Comparison of ENCODE assay signal across 21 mouse cellular contexts in the genomic region with DNA sequence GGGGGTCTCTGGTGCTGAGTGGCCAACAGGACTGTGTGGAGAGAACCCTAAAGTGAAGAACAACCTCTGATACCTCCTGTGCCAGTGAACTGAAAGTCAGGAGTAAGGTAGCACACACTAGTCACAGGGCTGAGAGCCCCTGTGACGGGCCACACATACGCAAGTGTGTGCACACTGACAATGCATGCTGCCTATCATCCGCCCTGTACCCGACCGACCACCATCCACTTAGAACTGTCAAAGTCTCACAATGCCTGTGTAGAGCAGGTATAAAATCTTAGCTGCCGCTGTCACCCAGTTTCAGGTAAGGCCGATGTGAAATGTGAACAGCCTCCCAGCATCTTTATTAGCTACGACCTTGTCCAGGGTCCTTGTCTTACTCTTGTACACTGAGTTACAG. TPM values are rescaled to one million over a fixed set of nuclear protein-coding genes. Genes with fewer than 3 reads are reported as not detected.
A peak's percentile ranks its signal among the peaks of the same experiment; 100 is the strongest.
DNase-seq lines count a peak whose midpoint lies in the region; ATAC-seq lines count a peak whose summit lies in the region.
"Had no signal": no experiment of that assay in that cellular context is flagged by ENCODE, and none has a peak within 500 bp of the region (broad histone marks: within the 10 kb centered on the region; RNA-seq: fewer than 3 reads in every experiment).

No protein-coding gene starts in this region.

- no peaks in the 10 kb centered on the region for H3K36me3 ChIP-seq in heart, embryonic 10.5 days
- H3K36me3 ChIP-seq in intestine, embryonic 14.5 days (ENCODE audit: control insufficient read depth, insufficient read depth, low read length), result no peaks in the 10 kb centered on the region
- H3K36me3 ChIP-seq in intestine, embryonic 15.5 days, result no peaks in the 10 kb centered on the region
- H3K36me3 ChIP-seq in midbrain, embryonic 10.5 days, result no peaks in the 10 kb centered on the region
- no peaks in the 10 kb centered on the region for H3K36me3 ChIP-seq in midbrain, embryonic 15.5 days (replicated peaks)
- H3K36me3 ChIP-seq: G1E had no signal

- WGBS in heart, embryonic 10.5 days, result 69% methylated on average over 8 of the region's 8 CpGs
- WGBS in intestine, embryonic 14.5 days, result 93% methylated on average over 8 of the region's 8 CpGs
- 88% methylated on average over 8 of the region's 8 CpGs for WGBS in intestine, embryonic 15.5 days
- 94% methylated on average over 8 of the region's 8 CpGs for WGBS in midbrain, embryonic 10.5 days
- 93% methylated on average over 8 of the region's 8 CpGs for WGBS in midbrain, embryonic 15.5 days

- H3K27ac ChIP-seq in heart, embryonic 10.5 days, result no peak overlapping the region
- no peak overlapping the region for H3K27ac ChIP-seq in intestine, embryonic 14.5 days (ENCODE audit: low read depth)
- H3K27ac ChIP-seq in intestine, embryonic 15.5 days, result no peak overlapping the region
- H3K27ac ChIP-seq in midbrain, embryonic 10.5 days (replicated peaks), result no peak overlapping the region
- H3K27ac ChIP-seq in midbrain, embryonic 15.5 days, result no peak overlapping the region

- no peak overlapping the region for H3K4me3 ChIP-seq in heart, embryonic 10.5 days
- H3K4me3 ChIP-seq in intestine, embryonic 14.5 days (ENCODE audit: low read depth, low read length), result no peak overlapping the region
- no peak overlapping the region for H3K4me3 ChIP-seq in intestine, embryonic 15.5 days (replicated peaks)
- H3K4me3 ChIP-seq in midbrain, embryonic 10.5 days, result no peak overlapping the region
- no peak overlapping the region for H3K4me3 ChIP-seq in midbrain, embryonic 15.5 days

- peaks cover 60% of the 10 kb centered on the region for H3K4me1 ChIP-seq in heart, embryonic 10.5 days
- H3K4me1 ChIP-seq in intestine, embryonic 14.5 days (replicated peaks; ENCODE audit: control insufficient read depth, insufficient read depth, low read length), result no peaks in the 10 kb centered on the region
- 0 out of 2 replicates have a peak, but pooled peaks cover 5% of the 10 kb centered on the region for H3K4me1 ChIP-seq in intestine, embryonic 15.5 days (replicated peaks)
- H3K4me1 ChIP-seq in midbrain, embryonic 10.5 days, result peaks cover 7% of the 10 kb centered on the region; the same call in 1 of the 2 replicates
- no peaks in the 10 kb centered on the region for H3K4me1 ChIP-seq in midbrain, embryonic 15.5 days

- ATAC-seq in intestine, embryonic 14.5 days (replicated peaks; ENCODE audit: low FRiP score, low TSS enrichment, low read depth), result no peak
- ATAC-seq in intestine, embryonic 15.5 days, result no peak
- no peak for ATAC-seq in midbrain, embryonic 15.5 days (replicated peaks)
- ATAC-seq: activated CD4-positive, CD25-positive, alpha-beta regulatory T cell, adult 4 months; CD4-positive, CD25-positive, alpha-beta regulatory T cell, adult 4 months; Patski had no signal

- no peaks in the 10 kb centered on the region for H3K9me3 ChIP-seq in heart, embryonic 10.5 days
- H3K9me3 ChIP-seq in intestine, embryonic 14.5 days (ENCODE audit: control insufficient read depth, low read length), result no peaks in the 10 kb centered on the region
- H3K9me3 ChIP-seq in intestine, embryonic 15.5 days, result no peaks in the 10 kb centered on the region
- no peaks in the 10 kb centered on the region for H3K9me3 ChIP-seq in midbrain, embryonic 10.5 days (replicated peaks)
- H3K9me3 ChIP-seq in midbrain, embryonic 15.5 days, result no peaks in the 10 kb centered on the region
- H3K9me3 ChIP-seq: G1E had no signal

- H3K27me3 ChIP-seq in heart, embryonic 10.5 days (ENCODE audit: insufficient read depth, poor library complexity, severe bottlenecking), result peaks cover 13% of the 10 kb centered on the region; the same call in 1 of the 2 replicates
- no peaks in the 10 kb centered on the region for H3K27me3 ChIP-seq in intestine, embryonic 14.5 days (replicated peaks; ENCODE audit: control insufficient read depth, insufficient read depth, low read length)
- no peaks in the 10 kb centered on the region for H3K27me3 ChIP-seq in intestine, embryonic 15.5 days (replicated peaks)
- H3K27me3 ChIP-seq in midbrain, embryonic 10.5 days (ENCODE audit: low read depth, poor library complexity, severe bottlenecking), result peaks cover 19% of the 10 kb centered on the region; the same call in 1 of the 2 replicates
- peaks cover 6% of the 10 kb centered on the region; the same call in 1 of the 2 replicates for H3K27me3 ChIP-seq in midbrain, embryonic 15.5 days (replicated peaks)
- H3K27me3 ChIP-seq: Patski had no signal

- H3K9ac ChIP-seq in intestine, embryonic 14.5 days (ENCODE audit: low read length), result no peak overlapping the region
- H3K9ac ChIP-seq in intestine, embryonic 15.5 days, result no peak overlapping the region
- H3K9ac ChIP-seq in midbrain, embryonic 15.5 days, result no peak overlapping the region

- peak; percentile 53 for DNase-seq in heart, adult 11 months
- no peak for DNase-seq in heart, postnatal 4 days
- peak; percentile 74 for DNase-seq in heart, embryonic 10.5 days (ENCODE audit: low spot score)
- no peak for DNase-seq in heart, adult 18-20 months
- DNase-seq in intestine, embryonic 14.5 days (ENCODE audit: low spot score), result peak; percentile 45
- DNase-seq in midbrain, embryonic 10.5 days (ENCODE audit: low spot score), result peak; percentile 6
- DNase-seq: adrenal gland, adult 2 months; adrenal gland, adult 8-10 months; adrenal gland, postnatal 10 days; adrenal gland, postnatal 14 days; adrenal gland, postnatal 25 days; adrenal gland, postnatal 36 days; B cell, adult 2 months; cerebellum, adult 11 months; cerebellum, adult 11-12 months had no signal

- H3K4me2 ChIP-seq in intestine, embryonic 14.5 days (ENCODE audit: low read length), result no peak overlapping the region
- no peak overlapping the region for H3K4me2 ChIP-seq in intestine, embryonic 15.5 days (replicated peaks)
- no peak overlapping the region for H3K4me2 ChIP-seq in midbrain, embryonic 15.5 days

RNA-seq across cellular contexts. Expression of a gene that starts 3.4 kb away (rescaled TPM):
- 10 to 100 TPM; 90.7 to 95.0 TPM for total RNA-seq in heart, postnatal 4 days (2021)
- polyA plus RNA-seq in heart, embryonic 10.5 days (2016; fragmentation: Nextera tagmentation; extraction: Ambion mirVana), result 21.8 and 27.6 TPM in 2 replicates
- total RNA-seq in heart, adult 18-20 months (2021), result 100 to 1,000 TPM; 100 to 110 TPM
- polyA plus RNA-seq in intestine, embryonic 14.5 days (2014; fragmentation: Nextera tagmentation; extraction: Ambion mirVana), result 25.2 and 27.1 TPM in 2 replicates
- 23.7 and 27.0 TPM in 2 replicates for polyA plus RNA-seq in intestine, embryonic 15.5 days (2015; fragmentation: Nextera tagmentation; extraction: Ambion mirVana)
- 8.5 and 11.8 TPM in 2 replicates for polyA plus RNA-seq in midbrain, embryonic 10.5 days (2016; fragmentation: Nextera tagmentation; extraction: Ambion mirVana)
- polyA plus RNA-seq in midbrain, embryonic 15.5 days (2015; fragmentation: Nextera tagmentation; extraction: Ambion mirVana), result 8.3 and 9.4 TPM in 2 replicates

Comparison
In these comparisons a context has a peak if more than half of its experiments do, and no peak if none do; other contexts are left out.
1. DNase-seq: peak in heart, adult 11 months (single experiment), heart, embryonic 10.5 days (single experiment), intestine, embryonic 14.5 days (single experiment) and midbrain, embryonic 10.5 days (single experiment); none in heart, postnatal 4 days (single experiment) and heart, adult 18-20 months (0 of 2).